ENCODE assay signal across 9 mouse cellular contexts in genomic region chr13:90359861-90360601, GRCm38 (mm10).
DNase-seq lines count a peak whose midpoint lies in the region; ATAC-seq and TF ChIP-seq lines count a peak whose summit lies in the region.
"Had no signal": no experiment of that assay in that cellular context is flagged by ENCODE, and none has a peak within 500 bp of the region (broad histone marks: within the 10 kb centered on the region; RNA-seq: fewer than 3 reads in every experiment).

No protein-coding gene starts in this region.

- no peaks in the 10 kb centered on the region for H3K27me3 ChIP-seq in embryonic facial prominence, embryonic 14.5 days (replicated peaks; ENCODE audit: control insufficient read depth, insufficient read depth, low read length)
- H3K27me3 ChIP-seq in embryonic facial prominence, embryonic 10.5 days (replicated peaks; ENCODE audit: low read depth, poor library complexity, severe bottlenecking), result no peaks in the 10 kb centered on the region
- H3K27me3 ChIP-seq in forebrain, embryonic 16.5 days (replicated peaks; ENCODE audit: control insufficient read depth, insufficient read depth, low read length), result no peaks in the 10 kb centered on the region

- WGBS in embryonic facial prominence, embryonic 14.5 days, result 58% methylated on average over 10 of the region's 10 CpGs
- 71% methylated on average over 10 of the region's 10 CpGs for WGBS in embryonic facial prominence, embryonic 10.5 days
- 76% methylated on average over 10 of the region's 10 CpGs for WGBS in forebrain, embryonic 16.5 days

- ATAC-seq in embryonic facial prominence, embryonic 14.5 days (ENCODE audit: low read depth), result no peak
- ATAC-seq in forebrain, embryonic 16.5 days, result no peak
- ATAC-seq in monocyte, adult 5-6 weeks (replicated peaks; ENCODE audit: insufficient number of reproducible peaks, low FRiP score, low TSS enrichment, poor library complexity, severe bottlenecking), result no peak

- TF ChIP-seq CTCF in gastrocnemius, adult 2 months (IDR thresholded peaks at IDR 0.05), result no peak

- H3K9me3 ChIP-seq in embryonic facial prominence, embryonic 14.5 days (ENCODE audit: control insufficient read depth, low read length), result no peaks in the 10 kb centered on the region
- no peaks in the 10 kb centered on the region for H3K9me3 ChIP-seq in embryonic facial prominence, embryonic 10.5 days
- no peaks in the 10 kb centered on the region for H3K9me3 ChIP-seq in forebrain, embryonic 16.5 days (ENCODE audit: control insufficient read depth, low read length)

- H3K4me3 ChIP-seq in embryonic facial prominence, embryonic 14.5 days (ENCODE audit: low read depth, low read length), result no peak overlapping the region
- no peak overlapping the region for H3K4me3 ChIP-seq in embryonic facial prominence, embryonic 10.5 days
- H3K4me3 ChIP-seq in gastrocnemius, adult 2 months, result peak overlapping the region; percentile 50
- H3K4me3 ChIP-seq in forebrain, embryonic 16.5 days (replicated peaks; ENCODE audit: low read length), result no peak overlapping the region

- H3K4me2 ChIP-seq in embryonic facial prominence, embryonic 14.5 days (ENCODE audit: low read depth, low read length), result no peak overlapping the region
- H3K4me2 ChIP-seq in forebrain, embryonic 16.5 days (ENCODE audit: low read length), result no peak overlapping the region
- H3K4me2 ChIP-seq: hindbrain, embryonic 14.5 days had no signal

- peak; percentile 63 for DNase-seq in embryonic facial prominence, embryonic 14.5 days (ENCODE audit: low spot score)
- no peak for DNase-seq in embryonic facial prominence, embryonic 10.5 days (ENCODE audit: low spot score)
- DNase-seq in gastrocnemius, adult 2 months, result no peak
- peak; percentile 55 for DNase-seq in heart, postnatal 4 days
- DNase-seq in lung, postnatal 14 days, result peak; percentile 22
- DNase-seq in urinary bladder, postnatal 10 days (ENCODE audit: low spot score), result no peak

- 0 out of 2 replicates have a peak, but pooled peaks cover 4% of the 10 kb centered on the region for H3K4me1 ChIP-seq in embryonic facial prominence, embryonic 14.5 days (ENCODE audit: control insufficient read depth, insufficient read depth, low read length)
- H3K4me1 ChIP-seq in embryonic facial prominence, embryonic 10.5 days, result peaks cover 9% of the 10 kb centered on the region; the same call in 1 of the 2 replicates
- H3K4me1 ChIP-seq in forebrain, embryonic 16.5 days (replicated peaks; ENCODE audit: control insufficient read depth, insufficient read depth, low read length), result 0 out of 2 replicates have a peak, but pooled peaks cover 2% of the 10 kb centered on the region

- H3K27ac ChIP-seq in embryonic facial prominence, embryonic 14.5 days (replicated peaks; ENCODE audit: low read depth, low read length), result no peak overlapping the region
- H3K27ac ChIP-seq in embryonic facial prominence, embryonic 10.5 days (replicated peaks), result no peak overlapping the region
- peak overlapping the region; percentile 51 for H3K27ac ChIP-seq in gastrocnemius, adult 2 months
- H3K27ac ChIP-seq in forebrain, embryonic 16.5 days (ENCODE audit: low read length), result no peak overlapping the region
- H3K27ac ChIP-seq: hindbrain, embryonic 14.5 days had no signal

- no peak overlapping the region; the same call in 1 of the 2 replicates for H3K9ac ChIP-seq in embryonic facial prominence, embryonic 14.5 days (ENCODE audit: low read depth, low read length)
- H3K9ac ChIP-seq in forebrain, embryonic 16.5 days (replicated peaks; ENCODE audit: low read depth, low read length), result no peak overlapping the region
- H3K9ac ChIP-seq: hindbrain, embryonic 14.5 days had no signal

- intact Hi-C loops in gastrocnemius, adult 2 months (cut with DNase I), result no loop called here

- H3K36me3 ChIP-seq in embryonic facial prominence, embryonic 14.5 days (ENCODE audit: control insufficient read depth, insufficient read depth, low read length), result no peaks in the 10 kb centered on the region
- no peaks in the 10 kb centered on the region for H3K36me3 ChIP-seq in embryonic facial prominence, embryonic 10.5 days (replicated peaks)
- H3K36me3 ChIP-seq in forebrain, embryonic 16.5 days (ENCODE audit: control insufficient read depth, insufficient read depth), result no peaks in the 10 kb centered on the region

Comparison
In these comparisons a context has a peak if more than half of its experiments do, and no peak if none do; other contexts are left out.
1. DNase-seq: peak in embryonic facial prominence, embryonic 14.5 days (single experiment), heart, postnatal 4 days (single experiment) and lung, postnatal 14 days (single experiment); none in embryonic facial prominence, embryonic 10.5 days (single experiment), gastrocnemius, adult 2 months (single experiment) and urinary bladder, postnatal 10 days (single experiment).